In the genomic region with DNA sequence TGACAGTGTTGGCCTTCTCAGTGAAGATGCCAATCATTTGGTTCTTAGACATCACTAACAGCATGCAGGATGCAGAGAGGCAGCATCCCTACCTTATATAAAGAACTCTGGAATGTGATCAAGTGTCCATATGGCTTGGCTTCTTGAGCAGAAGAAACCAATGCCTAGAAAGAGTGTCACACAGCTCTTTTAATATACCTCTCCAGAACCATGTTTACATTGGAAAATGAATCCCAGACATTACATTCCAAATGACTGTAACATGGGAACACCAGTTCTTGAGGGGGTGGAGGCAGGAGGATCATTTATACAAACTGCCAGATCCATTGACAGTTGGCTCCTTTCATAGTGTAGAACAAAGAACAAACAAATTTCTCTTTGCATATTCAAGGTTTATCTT, we compare ENCODE assay signal across 21 mouse cellular contexts. TPM values are rescaled to one million over a fixed set of nuclear protein-coding genes. Genes with fewer than 3 reads are reported as not detected.
A peak's percentile ranks its signal among the peaks of the same experiment; 100 is the strongest.
DNase-seq lines count a peak whose midpoint lies in the region; ATAC-seq lines count a peak whose summit lies in the region.
"Had no signal": no experiment of that assay in that cellular context is flagged by ENCODE, and none has a peak within 500 bp of the region (broad histone marks: within the 10 kb centered on the region; RNA-seq: fewer than 3 reads in every experiment).

No protein-coding gene starts in this region.

- H3K9ac ChIP-seq in heart, embryonic 12.5 days, result no peak overlapping the region
- H3K9ac ChIP-seq: heart, embryonic 13.5 days; lung, embryonic 14.5 days; neural tube, embryonic 12.5 days had no signal

- no peak overlapping the region for H3K27ac ChIP-seq in heart, embryonic 12.5 days (ENCODE audit: poor library complexity, severe bottlenecking)
- H3K27ac ChIP-seq in hindbrain, embryonic 10.5 days, result no peak overlapping the region
- H3K27ac ChIP-seq: heart, embryonic 13.5 days; hindbrain, postnatal 0 days; limb, embryonic 10.5 days; neural tube, embryonic 12.5 days had no signal

- no peaks in the 10 kb centered on the region for H3K27me3 ChIP-seq in heart, embryonic 12.5 days (replicated peaks)
- no peaks in the 10 kb centered on the region for H3K27me3 ChIP-seq in hindbrain, embryonic 10.5 days (ENCODE audit: insufficient read depth, poor library complexity, severe bottlenecking)
- H3K27me3 ChIP-seq: heart, embryonic 13.5 days; neural tube, embryonic 12.5 days had no signal

- no peak overlapping the region for H3K4me3 ChIP-seq in heart, embryonic 12.5 days
- no peak overlapping the region for H3K4me3 ChIP-seq in hindbrain, embryonic 10.5 days
- H3K4me3 ChIP-seq: heart, embryonic 13.5 days; limb, embryonic 10.5 days; neural tube, embryonic 12.5 days had no signal

- no peak overlapping the region for H3K4me2 ChIP-seq in heart, embryonic 12.5 days
- H3K4me2 ChIP-seq: heart, embryonic 13.5 days; liver, embryonic 11.5 days; lung, embryonic 14.5 days; midbrain, embryonic 11.5 days; neural tube, embryonic 12.5 days had no signal

- H3K9me3 ChIP-seq in heart, embryonic 12.5 days (replicated peaks), result no peaks in the 10 kb centered on the region
- H3K9me3 ChIP-seq in hindbrain, embryonic 10.5 days, result no peaks in the 10 kb centered on the region
- H3K9me3 ChIP-seq: heart, embryonic 13.5 days; limb, embryonic 10.5 days; neural tube, embryonic 12.5 days had no signal

- H3K36me3 ChIP-seq in heart, embryonic 12.5 days, result no peaks in the 10 kb centered on the region
- H3K36me3 ChIP-seq in hindbrain, embryonic 10.5 days, result no peaks in the 10 kb centered on the region
- H3K36me3 ChIP-seq: heart, embryonic 13.5 days; limb, embryonic 10.5 days; neural tube, embryonic 12.5 days had no signal

- ATAC-seq in frontal cortex, adult (ENCODE audit: low TSS enrichment), result peak; percentile 70
- ATAC-seq in heart, embryonic 12.5 days (ENCODE audit: insufficient number of reproducible peaks, low FRiP score), result no peak
- ATAC-seq: hindbrain, postnatal 0 days had no signal

- H3K4me1 ChIP-seq in heart, embryonic 12.5 days (replicated peaks), result no peaks in the 10 kb centered on the region
- no peaks in the 10 kb centered on the region for H3K4me1 ChIP-seq in hindbrain, embryonic 10.5 days (replicated peaks)
- H3K4me1 ChIP-seq: heart, embryonic 13.5 days; limb, embryonic 10.5 days; neural tube, embryonic 12.5 days had no signal

- no peak for DNase-seq in frontal cortex, postnatal 14 days (ENCODE audit: low spot score in 2 of 2)
- DNase-seq in right cerebral cortex, adult 2 months (ENCODE audit: low spot score in 2 of 2), result peak; percentile 12 to 21
- DNase-seq in right cerebral cortex, postnatal 25 days, result no peak
- peak; percentile 22 for DNase-seq in layer of hippocampus, adult 9-10 months (ENCODE audit: low spot score)
- peak; percentile 64 for DNase-seq in telencephalon, adult 2 months (ENCODE audit: low read depth, low spot score)
- DNase-seq in hindbrain, embryonic 10.5 days (ENCODE audit: low spot score), result no peak
- DNase-seq: adrenal gland, postnatal 36 days; heart, postnatal 36 days; kidney, adult 18-20 months; kidney, postnatal 25 days; lung, embryonic 14.5 days; lung, postnatal 4 days; thymus, postnatal 36 days had no signal

RNA-seq across cellular contexts. Expression of a gene that starts 29.9 kb away (rescaled TPM):
- 20.3 and 20.6 TPM in 2 replicates for polyA plus RNA-seq in heart, embryonic 12.5 days (2016; fragmentation: Nextera tagmentation; extraction: Ambion mirVana)
- polyA plus RNA-seq in hindbrain, embryonic 10.5 days (2016; fragmentation: Nextera tagmentation; extraction: Ambion mirVana), result 28.1 and 29.3 TPM in 2 replicates

Comparison
In these comparisons a context has a peak if more than half of its experiments do, and no peak if none do; other contexts are left out.
1. DNase-seq: peak in right cerebral cortex, adult 2 months (2 of 2), layer of hippocampus, adult 9-10 months (single experiment) and telencephalon, adult 2 months (single experiment); none in frontal cortex, postnatal 14 days (0 of 2), right cerebral cortex, postnatal 25 days (single experiment) and hindbrain, embryonic 10.5 days (single experiment).